Mouse (Mus musculus) C3H10T1/2 (cell line): ENCODE data around the gene Nphp1. TPM values are rescaled to one million over a fixed set of nuclear protein-coding genes. Genes with fewer than 3 reads are reported as not detected.

Experiments
- polyA plus RNA-seq, 2 experiments: library from polyadenylated mRNA; unstranded; fragments of >200 nt; fragmentation: generic; extraction: Trizol; gene quantifications; one replicate each; pipeline ENCODE4 v1.2.1; 2012; ENCODE audit warnings: missing spikeins in 2 of 2

Gene Nphp1
- 10 to 100 TPM in 1 of 2 experiments, 1 to 10 TPM in 1; 3.9 to 19.6 TPM for polyA plus RNA-seq

DNA sequence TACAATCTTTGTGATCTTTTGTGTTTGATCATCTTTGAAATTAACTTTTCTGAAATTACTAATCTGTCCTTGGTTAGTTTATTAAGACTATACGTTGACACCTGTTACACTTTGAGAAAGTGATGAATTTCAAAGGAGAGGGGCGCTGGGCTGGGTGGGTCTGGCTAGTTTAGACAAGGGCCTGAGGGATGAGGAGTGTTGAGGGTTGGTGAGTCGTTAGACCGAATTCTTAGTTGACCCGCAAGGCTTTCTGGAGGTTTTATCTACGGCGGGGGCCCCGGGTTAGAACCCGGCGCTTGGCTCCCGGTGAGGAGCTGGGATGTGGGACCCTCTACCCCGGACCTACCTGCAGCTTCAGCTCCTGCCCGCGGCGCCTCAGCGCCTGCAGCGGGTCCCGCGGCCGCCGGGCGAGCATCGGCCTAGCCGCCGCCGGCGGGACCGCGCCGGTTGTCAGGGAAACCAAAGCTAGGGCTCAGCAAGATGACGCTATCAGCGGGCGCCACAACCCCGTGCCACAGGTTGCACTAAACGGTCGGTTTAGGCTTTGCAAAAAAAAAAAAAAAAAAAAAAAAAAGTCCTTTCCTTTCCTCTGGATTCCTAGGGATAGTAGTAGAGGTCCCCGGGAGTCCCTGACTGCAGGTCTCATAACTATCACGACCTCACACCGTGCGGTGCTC lies at the start of gene Nphp1:
TSS of gene Nphp1 (minus strand) at position 458 of the 677 bp plus-strand sequence.

DNA sequence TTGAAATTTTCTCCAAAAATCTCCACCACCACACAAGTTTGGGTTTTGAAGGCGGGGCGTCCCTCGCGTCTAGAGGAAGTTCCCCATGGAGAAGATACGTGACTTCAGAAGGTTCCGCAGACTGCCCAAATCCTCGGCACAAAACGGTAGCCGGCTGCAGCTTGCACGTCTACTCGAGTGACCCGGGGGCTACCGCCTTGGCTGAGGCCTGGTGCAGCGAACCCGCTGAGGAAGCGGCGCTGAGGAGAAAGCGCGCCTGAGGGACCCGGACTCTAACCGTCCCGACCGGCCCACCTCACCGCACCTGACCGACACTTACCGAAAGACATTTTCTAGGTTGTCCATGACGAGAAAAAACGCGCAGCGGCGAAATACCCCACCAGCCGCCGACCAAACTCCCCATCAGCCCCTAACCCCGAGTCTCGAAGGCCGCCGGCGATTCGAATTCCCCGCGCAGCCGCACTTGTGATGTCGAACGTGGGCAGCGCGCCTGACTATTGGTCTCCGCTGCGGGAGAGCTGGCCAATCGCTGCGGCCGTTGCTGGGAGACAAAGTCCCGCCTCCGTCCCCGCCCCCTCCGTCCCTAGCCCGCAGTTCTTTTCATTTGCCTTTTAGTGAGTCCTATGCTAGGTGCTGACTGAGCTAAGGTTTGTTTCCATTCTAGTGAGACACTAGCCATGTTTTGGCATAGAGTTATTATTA lies 42.9 kb upstream of the Nphp1 start, which contains the start of gene Bub1:
TSS of gene Bub1 (minus strand) at position 465 of the 702 bp plus-strand sequence.

DNA sequence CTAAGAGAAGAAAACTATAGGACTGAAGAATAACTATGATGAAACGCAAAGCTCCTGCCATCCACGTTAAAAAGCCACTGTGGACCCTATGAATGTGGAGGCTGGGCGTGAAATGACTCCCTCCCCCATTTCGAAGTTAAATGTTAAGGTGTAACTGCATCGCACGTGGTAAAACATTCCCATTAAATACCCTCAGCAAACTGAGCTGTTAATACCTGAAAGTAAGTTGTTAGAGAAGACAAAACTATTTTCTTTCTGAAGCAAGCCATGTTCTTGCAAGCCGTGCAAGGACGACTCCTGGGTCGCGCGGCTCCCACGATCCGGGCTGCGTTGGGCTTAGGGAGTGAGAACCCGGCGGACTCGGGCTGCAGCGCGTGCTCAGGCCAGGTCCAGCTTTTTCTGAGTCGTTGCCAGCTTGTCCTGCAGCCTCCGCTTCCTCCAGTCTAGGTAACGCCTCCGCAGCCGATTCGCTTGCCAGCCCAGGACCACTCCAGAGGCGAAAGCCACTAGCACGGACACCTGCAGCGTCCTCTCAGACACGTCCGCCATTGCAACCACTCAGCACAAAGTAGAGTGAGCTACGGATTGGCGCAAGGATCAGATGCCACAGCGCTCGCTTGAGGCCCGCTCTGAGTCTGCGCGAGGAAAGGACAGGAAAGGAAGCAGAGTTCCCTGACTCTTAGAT lies 3.4 kb upstream of the Nphp1 start, which contains the start of gene Mtln:
TSS of gene Mtln (minus strand) at position 570 of the 685 bp plus-strand sequence.

DNA sequence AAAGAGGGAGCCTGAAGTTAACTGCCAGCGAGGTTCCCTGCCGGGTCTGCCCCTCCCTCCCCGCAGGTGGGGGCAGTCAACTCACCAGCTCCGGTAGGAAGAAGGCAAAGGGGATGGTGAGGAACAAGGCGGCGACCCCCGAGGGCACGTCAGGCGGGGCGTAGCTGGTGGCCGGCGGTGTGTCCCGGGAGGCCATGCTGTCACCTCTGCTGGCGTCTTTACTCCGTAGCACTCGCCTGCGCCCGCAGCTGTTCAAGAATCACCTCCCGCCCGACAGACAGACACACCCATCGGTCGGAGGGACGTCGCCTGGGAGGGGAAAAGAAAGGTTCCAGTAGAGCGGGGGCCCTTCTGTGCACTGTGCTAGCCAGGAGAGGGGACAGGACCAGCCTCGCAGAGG lies 59.0 kb downstream of the Nphp1 start, which contains the start of gene Mall:
TSS of gene Mall (minus strand) at position 262 of the 400 bp plus-strand sequence.

Other genes starting within 250 kb of the Nphp1 start
- gene Prom2, start 247.4 kb downstream of the Nphp1 start, polyA plus RNA-seq, result not detected
- under 1 TPM; 0.04 to 0.71 TPM for gene Zfp661, start 201.8 kb downstream of the Nphp1 start, polyA plus RNA-seq
- 10 to 100 TPM; 28.7 to 30.0 TPM for gene Mrps5, start 201.7 kb downstream of the Nphp1 start, polyA plus RNA-seq
- gene Mal, start 132.2 kb downstream of the Nphp1 start, polyA plus RNA-seq, result not detected
- not detected for gene Mall, start 59.0 kb downstream of the Nphp1 start, polyA plus RNA-seq
- gene Mtln, start 3.6 kb upstream of the Nphp1 start, polyA plus RNA-seq, result 10 to 100 TPM; 16.4 to 22.2 TPM
- gene Bub1, start 43.0 kb upstream of the Nphp1 start, polyA plus RNA-seq, result 1 to 10 TPM in 1 of 2 experiments, under 1 TPM in 1; 0.48 to 3.7 TPM
- under 1 TPM in 1 of 2 experiments, not detected in 1; 0.06 TPM for gene Acoxl, start 50.0 kb upstream of the Nphp1 start, polyA plus RNA-seq